Comparison of ENCODE assay signal across 8 mouse cellular contexts in the genomic region with DNA sequence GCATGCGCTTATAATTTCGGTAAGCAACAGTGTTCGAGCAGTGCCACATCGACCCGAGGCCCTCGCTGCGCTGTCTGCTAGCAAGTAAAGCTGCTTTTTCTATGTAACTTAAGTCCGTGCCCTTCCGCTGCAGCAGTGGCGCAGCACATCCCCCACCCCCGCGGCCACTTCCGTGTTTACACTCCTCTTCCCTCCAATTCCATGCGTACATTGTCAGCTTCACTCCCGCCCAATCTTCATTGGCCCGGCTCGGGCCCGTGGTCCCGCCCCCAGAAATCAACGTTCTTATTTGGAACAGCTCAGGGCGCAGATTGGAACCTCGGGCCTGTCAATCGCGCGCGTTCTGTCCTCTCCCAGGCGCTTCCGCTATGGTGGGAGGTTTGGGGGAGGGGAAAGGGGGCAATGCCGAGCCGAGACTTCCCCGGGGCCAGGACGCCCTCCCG. TPM values are rescaled to one million over a fixed set of nuclear protein-coding genes. Genes with fewer than 3 reads are reported as not detected.
A peak's percentile ranks its signal among the peaks of the same experiment; 100 is the strongest.
DNase-seq lines count a peak whose midpoint lies in the region; ATAC-seq lines count a peak whose summit lies in the region.

No protein-coding gene starts in this region.

- H3K4me2 ChIP-seq in embryonic facial prominence, embryonic 12.5 days (replicated peaks): peak overlapping the region; percentile 68
- peak overlapping the region; percentile 69 for H3K4me2 ChIP-seq in limb, embryonic 11.5 days (ENCODE audit: low read depth, severe bottlenecking)
- H3K4me2 ChIP-seq in midbrain, embryonic 14.5 days (ENCODE audit: low read length): peak overlapping the region; percentile 79

- DNase-seq in 3134 (ENCODE audit: extremely low read depth, insufficient read length, low spot score): peak; percentile 99
- DNase-seq in adrenal gland, postnatal 25 days: peak; percentile 96
- DNase-seq in heart, adult 11 months: peak; percentile 100
- peak; percentile 97 for DNase-seq in kidney, adult 18-20 months
- DNase-seq in limb, embryonic 11.5 days (ENCODE audit: low spot score): peak; percentile 98
- peak; percentile 98 for DNase-seq in midbrain, embryonic 14.5 days
- peak; percentile 94 to 98 for DNase-seq in spleen, adult 18-20 months

- H3K9me3 ChIP-seq in embryonic facial prominence, embryonic 12.5 days: no peaks in the 10 kb centered on the region
- no peaks in the 10 kb centered on the region for H3K9me3 ChIP-seq in limb, embryonic 11.5 days (ENCODE audit: control insufficient read depth, low read length)
- H3K9me3 ChIP-seq in midbrain, embryonic 14.5 days (ENCODE audit: control insufficient read depth, low read length): no peaks in the 10 kb centered on the region

- peak; percentile 98 for ATAC-seq in embryonic facial prominence, embryonic 12.5 days (ENCODE audit: insufficient number of reproducible peaks, insufficient read depth, low FRiP score, low TSS enrichment)
- ATAC-seq in limb, embryonic 11.5 days (ENCODE audit: insufficient number of reproducible peaks, low FRiP score, low TSS enrichment, low read depth): peak; percentile 97
- ATAC-seq in midbrain, embryonic 14.5 days (ENCODE audit: low FRiP score, low TSS enrichment): peak; percentile 98

- no peaks in the 10 kb centered on the region for H3K36me3 ChIP-seq in embryonic facial prominence, embryonic 12.5 days
- no peaks in the 10 kb centered on the region for H3K36me3 ChIP-seq in limb, embryonic 11.5 days (ENCODE audit: control insufficient read depth, insufficient read depth, low read length)
- no peaks in the 10 kb centered on the region for H3K36me3 ChIP-seq in midbrain, embryonic 14.5 days (ENCODE audit: control insufficient read depth, insufficient read depth, low read length)

- peak overlapping the region; percentile 98 for H3K4me3 ChIP-seq in embryonic facial prominence, embryonic 12.5 days
- peak overlapping the region; percentile 68 for H3K4me3 ChIP-seq in limb, embryonic 11.5 days (ENCODE audit: low read depth, low read length)
- peak overlapping the region; percentile 96 for H3K4me3 ChIP-seq in midbrain, embryonic 14.5 days (replicated peaks; ENCODE audit: low read depth, low read length)

- H3K4me1 ChIP-seq in embryonic facial prominence, embryonic 12.5 days: peaks cover 7% of the 10 kb centered on the region
- H3K4me1 ChIP-seq in limb, embryonic 11.5 days (ENCODE audit: control insufficient read depth, insufficient read depth, low read length): peaks cover 6% of the 10 kb centered on the region; the same call in 1 of the 2 replicates
- H3K4me1 ChIP-seq in midbrain, embryonic 14.5 days (ENCODE audit: control insufficient read depth, insufficient read depth, low read length): peaks cover 17% of the 10 kb centered on the region

- peak overlapping the region; percentile 93 for H3K9ac ChIP-seq in embryonic facial prominence, embryonic 12.5 days
- peak overlapping the region; percentile 94 for H3K9ac ChIP-seq in limb, embryonic 11.5 days (ENCODE audit: low read length)
- H3K9ac ChIP-seq in midbrain, embryonic 14.5 days (replicated peaks; ENCODE audit: low read length): peak overlapping the region; percentile 79

- H3K27ac ChIP-seq in embryonic facial prominence, embryonic 12.5 days: peak overlapping the region; percentile 99
- H3K27ac ChIP-seq in limb, embryonic 11.5 days (replicated peaks; ENCODE audit: low read depth, low read length): peak overlapping the region; percentile 96
- H3K27ac ChIP-seq in midbrain, embryonic 14.5 days (replicated peaks; ENCODE audit: low read depth, low read length): peak overlapping the region; percentile 92

- WGBS in embryonic facial prominence, embryonic 12.5 days: 0% methylated on average over 33 of the region's 33 CpGs
- under 1% methylated on average over 33 of the region's 33 CpGs for WGBS in limb, embryonic 11.5 days
- under 1% methylated on average over 33 of the region's 33 CpGs for WGBS in midbrain, embryonic 14.5 days

- no peaks in the 10 kb centered on the region for H3K27me3 ChIP-seq in embryonic facial prominence, embryonic 12.5 days
- no peaks in the 10 kb centered on the region for H3K27me3 ChIP-seq in limb, embryonic 11.5 days (ENCODE audit: control insufficient read depth, insufficient read depth, low read length)
- no peaks in the 10 kb centered on the region for H3K27me3 ChIP-seq in midbrain, embryonic 14.5 days (ENCODE audit: control insufficient read depth, insufficient read depth, low read length)

RNA-seq across cellular contexts. Expression of a gene that starts 51.7 kb away (rescaled TPM):
- total RNA-seq in adrenal gland, postnatal 25 days (2021): 10.7 and 27.8 TPM in 2 replicates
- 14.4 and 14.6 TPM in 2 replicates for polyA plus RNA-seq in embryonic facial prominence, embryonic 12.5 days (2016; fragmentation: Nextera tagmentation; extraction: Ambion mirVana)
- polyA plus RNA-seq in limb, embryonic 11.5 days (2014; fragmentation: Nextera tagmentation; extraction: Ambion mirVana): 14.0 and 14.1 TPM in 2 replicates
- 27.9 and 31.7 TPM in 2 replicates for polyA plus RNA-seq in midbrain, embryonic 14.5 days (2014; fragmentation: Nextera tagmentation; extraction: Ambion mirVana)

Comparison
In these comparisons a context has a peak if more than half of its experiments do, and no peak if none do; other contexts are left out.
1. Peak in every context shown above with its lines: DNase-seq, ATAC-seq, H3K4me3 ChIP-seq and H3K27ac ChIP-seq.